Mouse (Mus musculus) layer of hippocampus, postnatal 10 days (tissue): ENCODE measurements around the gene Srsf12. TPM values are rescaled to one million over a fixed set of nuclear protein-coding genes. Genes with fewer than 3 reads are reported as not detected.

Experiments used
- DNase-seq, 2 experiments: peaks; one replicate each; pipeline ENCODE4 v3.0.0; 2021; ENCODE audit warnings: low spot score in 2 of 2
- total RNA-seq, 2 experiments: library from RNA; stranded (reverse); gene quantifications; 2 replicates each; pipeline ENCODE4 v1.2.3; 2021

Gene Srsf12
- total RNA-seq, 2 experiments from 2014 or later: 38.3 to 39.8 TPM

- DNase-seq: peak in 1 of 2 experiments; percentile 29
Measured at GRCm38 (mm10) chr4:33248915-33249314, 40.1 kb downstream of the Srsf12 start.

- no peak for DNase-seq
Measured at GRCm38 (mm10) chr4:33249716-33250230, 41.0 kb downstream of the Srsf12 start.

- no peak for DNase-seq
Measured at GRCm38 (mm10) chr4:33250867-33251266, 42.1 kb downstream of the Srsf12 start.

GRCm38 (mm10) chr4:33254706-33255105 lies 45.9 kb downstream of the Srsf12 start:
- no peak for DNase-seq

GRCm38 (mm10) chr4:33257263-33257964 lies 48.6 kb downstream of the Srsf12 start:
- DNase-seq: no peak

- DNase-seq: no peak
Measured at GRCm38 (mm10) chr4:33260311-33260710, 51.5 kb downstream of the Srsf12 start.

GRCm38 (mm10) chr4:33261311-33261753 lies 52.5 kb downstream of the Srsf12 start:
- DNase-seq: peak; percentile 55 to 65

GRCm38 (mm10) chr4:33262897-33263296 lies 54.1 kb downstream of the Srsf12 start:
- DNase-seq: no peak

GRCm38 (mm10) chr4:33264979-33265726 lies 56.4 kb downstream of the Srsf12 start:
- no peak for DNase-seq

GRCm38 (mm10) chr4:33270386-33271314 lies 61.9 kb downstream of the Srsf12 start:
- DNase-seq: no peak

- no peak for DNase-seq
Measured at GRCm38 (mm10) chr4:33273437-33273836, 64.6 kb downstream of the Srsf12 start.

- DNase-seq: no peak
Measured at GRCm38 (mm10) chr4:33281891-33282685, 73.3 kb downstream of the Srsf12 start.

Other genes starting within 250 kb of the Srsf12 start
- 10 to 100 TPM; 54.9 to 55.0 TPM for gene Rragd, start 226.0 kb upstream of the Srsf12 start, total RNA-seq
- 100 to 1,000 TPM in 1 of 2 experiments, 10 to 100 TPM in 1; 89.4 to 109 TPM for gene Ube2j1, start 177.6 kb upstream of the Srsf12 start, total RNA-seq
- gene Gabrr2, start 146.0 kb upstream of the Srsf12 start, total RNA-seq: not detected
- under 1 TPM; 0.25 to 0.42 TPM for gene Gabrr1, start 76.5 kb upstream of the Srsf12 start, total RNA-seq
- 10 to 100 TPM; 10.6 to 11.1 TPM for gene Pm20d2, start 19.3 kb upstream of the Srsf12 start, total RNA-seq
- 100 to 1,000 TPM in 1 of 2 experiments, 10 to 100 TPM in 1; 94.9 to 101 TPM for gene Pnrc1, start 81.2 kb downstream of the Srsf12 start, total RNA-seq
- gene Rngtt, start 101.3 kb downstream of the Srsf12 start, total RNA-seq: 10 to 100 TPM; 20.3 to 20.7 TPM